Mouse (Mus musculus): ENCODE results near the gene Pramef25. TPM values are rescaled to one million over a fixed set of nuclear protein-coding genes. Genes with fewer than 3 reads are reported as not detected.
"Not testable (repeated sequence)": the region's sequence is repeated elsewhere in the genome, so short reads cannot be mapped to it uniquely, and the experiment has no call there.

Gene Pramef25
- polyA plus RNA-seq (2017; shearing (Covaris generic)) = not detected

DNA sequence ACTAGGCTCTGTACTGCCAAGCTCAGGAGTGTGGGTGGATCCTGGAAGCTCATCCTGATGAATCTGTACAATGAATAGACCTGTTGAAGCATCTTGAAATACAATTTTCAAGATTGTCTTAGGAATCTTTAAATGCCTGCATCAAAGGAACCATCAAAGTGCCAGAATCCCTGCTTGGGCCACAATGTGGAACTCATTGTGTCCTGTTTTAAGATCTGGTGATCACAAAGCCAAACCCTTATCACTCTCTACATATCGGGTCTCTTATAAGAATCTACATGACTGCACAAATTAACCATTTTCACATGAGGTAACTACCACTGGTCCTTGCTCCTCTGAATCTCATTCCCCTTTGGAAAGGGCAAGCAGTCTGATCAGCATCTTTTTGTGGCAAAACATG, at the start of gene Pramef25:
Gene Pramef25 (minus strand): TSS at position 101 of the 400 bp plus-strand sequence.
- ATAC-seq = not testable (repeated sequence)

DNA sequence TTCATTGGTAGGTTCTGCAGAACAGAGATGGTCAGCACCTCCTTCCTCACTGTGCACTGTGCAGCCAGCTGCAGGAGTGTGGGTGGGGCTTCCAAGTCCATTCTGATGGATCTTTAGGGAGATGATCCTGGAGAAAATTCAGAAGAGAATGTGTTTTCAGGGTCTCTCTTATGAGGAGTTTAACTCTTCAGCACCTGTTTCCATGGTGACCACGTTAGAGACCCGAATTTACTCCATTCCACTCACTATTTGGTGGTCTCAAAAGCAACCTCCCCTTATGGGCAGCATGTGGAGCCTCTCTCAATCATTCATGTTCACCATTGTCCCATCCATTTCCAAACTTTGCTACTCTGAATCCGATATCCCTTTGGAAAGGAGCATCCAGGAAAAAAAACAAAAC, 43.5 kb upstream of the Pramef25 start, which contains the start of gene Pramef17:
Gene Pramef17 (minus strand): TSS at position 101 of the 400 bp plus-strand sequence.
- ATAC-seq = not testable (repeated sequence)

DNA sequence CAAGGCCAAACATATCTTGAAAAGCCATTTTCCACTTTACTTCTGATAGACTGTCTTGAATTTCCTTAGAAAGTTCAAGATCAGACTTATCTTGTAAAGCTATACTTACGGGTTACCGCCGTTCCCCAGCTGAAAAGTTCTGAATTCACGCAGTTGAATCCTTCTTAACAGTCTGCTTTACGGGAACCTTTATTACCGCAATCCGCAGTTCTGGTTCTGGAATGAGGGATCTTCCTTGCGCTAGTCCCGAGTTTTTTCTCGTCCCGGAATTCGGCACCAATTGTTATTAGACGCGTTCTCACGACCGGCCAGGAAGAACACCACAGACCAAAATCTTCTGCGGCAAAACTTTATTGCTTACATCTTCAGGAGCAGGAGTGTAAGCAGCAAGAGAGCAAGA, 37.3 kb upstream of the Pramef25 start:
- ATAC-seq = not testable (repeated sequence)

DNA sequence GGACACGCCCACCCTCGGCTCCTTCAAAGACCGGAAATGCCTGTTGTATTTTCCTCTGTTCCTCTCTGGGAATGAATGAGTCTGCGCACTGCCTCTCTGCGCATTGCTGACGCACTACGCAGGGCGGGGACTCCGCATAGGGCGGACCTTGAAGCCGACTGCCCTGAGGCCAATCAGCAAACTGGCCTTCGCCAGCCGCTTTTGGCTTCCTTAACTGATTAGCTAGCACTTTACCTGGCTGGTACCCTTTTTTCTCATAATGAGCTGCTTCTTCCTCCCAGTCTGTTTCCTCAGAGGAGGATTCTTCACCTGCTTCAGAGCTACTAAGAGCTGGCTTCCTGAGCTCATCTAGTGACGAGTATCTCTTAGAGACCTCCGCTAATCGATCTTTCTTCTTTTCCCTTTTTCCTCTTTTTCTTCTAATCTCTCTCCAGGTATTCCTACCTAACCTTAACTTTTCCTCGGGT, 36.7 kb upstream of the Pramef25 start:
- ATAC-seq = not testable (repeated sequence)

DNA sequence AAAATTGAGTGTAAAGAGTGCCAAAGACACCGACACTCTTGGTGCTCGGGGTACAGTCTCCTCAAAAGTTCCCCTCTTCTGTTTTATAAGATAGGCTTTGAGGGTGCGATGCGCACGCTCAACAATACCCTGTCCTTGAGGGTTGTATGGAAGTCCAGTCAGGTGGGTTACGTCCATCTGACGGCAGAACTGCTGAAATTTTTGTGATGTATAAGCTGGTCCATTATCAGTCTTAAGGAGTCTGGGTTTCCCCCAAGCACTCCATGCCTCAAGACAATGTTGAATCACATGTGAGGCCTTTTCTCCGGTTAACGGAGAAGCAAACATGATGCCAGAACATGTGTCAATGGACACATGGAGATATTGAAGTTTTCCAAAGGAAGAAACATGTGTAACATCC, 34.9 kb upstream of the Pramef25 start:
- ATAC-seq = not testable (repeated sequence)

DNA sequence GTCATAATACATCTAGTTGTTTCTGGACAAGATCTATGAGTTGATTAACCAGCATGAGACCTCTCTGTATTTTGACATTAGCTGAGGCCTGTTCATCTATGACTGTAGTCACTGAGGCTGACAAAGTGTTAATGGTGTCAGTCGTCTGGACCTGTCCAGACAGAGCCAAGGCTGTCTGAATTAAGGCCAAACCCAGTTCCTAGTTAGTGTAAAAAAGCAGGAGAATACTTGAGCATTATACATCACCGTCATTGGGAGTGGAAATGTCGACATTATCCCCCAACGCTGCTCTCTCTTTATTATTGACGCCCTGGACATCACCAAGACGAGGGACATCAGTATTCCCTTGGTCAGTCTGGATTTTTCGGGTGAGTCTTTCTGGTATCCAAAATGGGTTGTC, 34.3 kb upstream of the Pramef25 start:
- not testable (repeated sequence) for ATAC-seq

DNA sequence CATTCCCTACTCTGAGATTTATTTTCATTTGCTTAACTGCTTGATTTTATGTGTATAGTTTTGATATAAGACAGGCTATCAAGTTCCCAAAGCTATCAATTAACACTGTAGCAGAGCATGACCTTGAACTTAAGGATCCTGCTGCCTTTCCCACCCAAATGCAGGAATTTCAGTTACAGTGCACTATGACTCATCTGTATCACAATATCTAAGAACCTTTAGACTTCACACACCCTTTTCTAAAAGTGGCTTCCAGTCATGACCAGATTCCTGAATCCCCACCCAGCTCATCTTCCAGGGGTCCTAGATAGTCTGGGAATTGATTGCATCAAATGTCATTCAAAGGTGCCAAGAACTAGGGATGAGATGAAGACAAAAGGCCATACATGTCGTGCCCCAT, 32.6 kb upstream of the Pramef25 start:
- ATAC-seq = not testable (repeated sequence)

DNA sequence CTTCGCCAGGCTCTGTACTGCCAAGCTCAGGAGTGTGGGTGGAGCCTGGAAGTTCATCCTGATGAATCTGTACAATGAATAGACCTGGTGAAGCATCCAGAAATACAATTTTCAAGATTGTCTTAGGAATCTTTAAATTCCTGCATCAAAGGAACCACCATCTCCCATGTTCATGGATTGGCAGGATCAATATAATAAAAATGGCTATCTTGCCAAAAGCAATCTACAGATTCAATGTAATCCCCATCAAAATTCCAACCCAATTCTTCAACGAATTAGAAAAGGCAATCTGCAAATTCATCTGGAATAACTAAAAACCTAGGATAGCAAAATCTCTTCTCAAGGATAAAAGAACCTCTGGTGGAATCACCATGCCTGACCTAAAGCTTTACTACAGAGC, 16.0 kb upstream of the Pramef25 start, which contains the start of gene Gm13101:
Gene Gm13101 (minus strand): TSS at position 101 of the 400 bp plus-strand sequence.
- ATAC-seq = not testable (repeated sequence)

DNA sequence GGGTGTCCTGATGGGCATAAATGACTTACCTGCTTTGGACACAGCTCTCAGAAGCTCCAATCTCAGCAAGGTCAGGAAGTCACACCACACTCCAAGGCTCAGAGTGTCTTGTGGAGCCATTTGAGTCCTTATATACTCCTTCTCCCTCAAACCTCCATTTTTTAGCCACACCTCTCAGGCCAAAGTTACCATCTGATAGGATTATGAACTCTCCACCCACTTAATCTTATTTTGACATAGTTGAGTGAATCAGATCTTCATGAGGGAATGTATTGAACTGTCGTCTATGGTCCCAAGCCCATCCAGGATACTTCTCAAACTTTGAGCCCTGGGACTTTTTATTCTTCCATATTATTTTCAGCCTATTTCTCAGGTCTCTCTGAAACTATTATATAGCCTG, 50.5 kb downstream of the Pramef25 start, which contains the start of gene Pramef6:
Gene Pramef6 (minus strand): TSS at position 101 of the 400 bp plus-strand sequence.
- not testable (repeated sequence) for ATAC-seq

Other genes starting within 250 kb of the Pramef25 start
- not detected for gene Gm13089, start 248.3 kb downstream of the Pramef25 start, polyA plus RNA-seq (2017; shearing (Covaris generic))
- not detected for gene Gm13078, start 231.6 kb downstream of the Pramef25 start, polyA plus RNA-seq (2017; shearing (Covaris generic))
- not detected for gene Gm13023, start 161.7 kb downstream of the Pramef25 start, polyA plus RNA-seq (2017; shearing (Covaris generic))
- not detected for gene Gm13084, start 134.9 kb downstream of the Pramef25 start, polyA plus RNA-seq (2017; shearing (Covaris generic))
- not detected for gene Gm13103, start 104.5 kb downstream of the Pramef25 start, polyA plus RNA-seq (2017; shearing (Covaris generic))
- not detected for gene Pramef6, start 50.6 kb downstream of the Pramef25 start, polyA plus RNA-seq (2017; shearing (Covaris generic))
- not detected for gene Gm13101, start 15.9 kb upstream of the Pramef25 start, polyA plus RNA-seq (2017; shearing (Covaris generic))
- not detected for gene Pramef17, start 43.4 kb upstream of the Pramef25 start, polyA plus RNA-seq (2017; shearing (Covaris generic))
- gene Pramel4, start 108.1 kb upstream of the Pramef25 start, polyA plus RNA-seq (2017; shearing (Covaris generic)) = under 1 TPM in 1 of 3 experiments, not detected in 2; 0.77 TPM
- not detected for gene Gm13102, start 155.5 kb upstream of the Pramef25 start, polyA plus RNA-seq (2017; shearing (Covaris generic))
- gene Oog3, start 211.6 kb upstream of the Pramef25 start, polyA plus RNA-seq (2017; shearing (Covaris generic)) = not detected
- gene Oog2, start 239.7 kb upstream of the Pramef25 start, polyA plus RNA-seq (2017; shearing (Covaris generic)) = not detected